Comparison of ENCODE assay signal across 18 mouse cellular contexts in genomic region chr1:134231270-134231669, GRCm38 (mm10). TPM values are rescaled to one million over a fixed set of nuclear protein-coding genes. Genes with fewer than 3 reads are reported as not detected.
DNase-seq lines count a peak whose midpoint lies in the region; ATAC-seq and TF ChIP-seq lines count a peak whose summit lies in the region.
"Had no signal": no experiment of that assay in that cellular context is flagged by ENCODE, and none has a peak within 500 bp of the region (broad histone marks: within the 10 kb centered on the region; RNA-seq: fewer than 3 reads in every experiment).

No protein-coding gene starts in this region.

- peaks cover 39% of the 10 kb centered on the region for H3K4me1 ChIP-seq in heart, postnatal 0 days (ENCODE audit: control insufficient read depth, insufficient read depth)

- no peaks in the 10 kb centered on the region for H3K9me3 ChIP-seq in heart, postnatal 0 days (replicated peaks; ENCODE audit: control insufficient read depth, low read length)
- H3K9me3 ChIP-seq: embryonic facial prominence, embryonic 12.5 days; forebrain, embryonic 12.5 days; limb, embryonic 12.5 days had no signal

- intact Hi-C loops in left cerebral cortex, adult 2 months (cut with DNase I), result no loop called here
- intact Hi-C loops in left cerebral cortex, postnatal 10 days (cut with DNase I), result loop anchor here (5.0 kb wide), 1 partner anchor 34 kb away; no protein-coding TSS in a partner anchor
- intact Hi-C loops in left cerebral cortex, postnatal 14 days (cut with DNase I), result no loop called here

- H3K4me2 ChIP-seq in heart, postnatal 0 days (ENCODE audit: low read depth, low read length), result no peak overlapping the region
- H3K4me2 ChIP-seq: embryonic facial prominence, embryonic 12.5 days; forebrain, embryonic 12.5 days; hindbrain, embryonic 14.5 days; limb, embryonic 12.5 days had no signal

- no peak for TF ChIP-seq CTCF in left cerebral cortex, adult 2 months (IDR thresholded peaks at IDR 0.05)
- no peak for TF ChIP-seq CTCF in heart, postnatal 0 days (IDR thresholded peaks at IDR 0.05; ENCODE audit: low read depth)

- DNase-seq in adrenal gland, postnatal 25 days, result peak; percentile 45
- no peak for DNase-seq in adrenal gland, postnatal 14 days
- DNase-seq in left cerebral cortex, adult 2 months (ENCODE audit: extremely low spot score in 1 of 2, low spot score in 2 of 2), result no peak
- no peak for DNase-seq in left cerebral cortex, postnatal 10 days (ENCODE audit: extremely low spot score in 1 of 2, low spot score in 2 of 2)
- DNase-seq in cerebellum, postnatal 14 days, result peak; percentile 71 to 72
- peak; percentile 69 for DNase-seq in heart, postnatal 0 days (ENCODE audit: low spot score)
- no peak for DNase-seq in left cerebral cortex, postnatal 14 days (ENCODE audit: low spot score in 2 of 2)
- DNase-seq in right cerebral cortex, postnatal 36 days (ENCODE audit: low spot score in 2 of 2), result no peak
- DNase-seq: gastrocnemius, adult 2 months; kidney, adult 2 months; thymus, postnatal 14 days had no signal

- ATAC-seq in heart, postnatal 0 days (ENCODE audit: insufficient read depth, low read depth), result peak; percentile 40

- H3K4me3 ChIP-seq in left cerebral cortex, adult 2 months, result peak overlapping the region; percentile 74
- no peak overlapping the region for H3K4me3 ChIP-seq in heart, postnatal 0 days (ENCODE audit: low read depth, low read length)
- H3K4me3 ChIP-seq: embryonic facial prominence, embryonic 12.5 days; forebrain, embryonic 12.5 days; gastrocnemius, adult 2 months; limb, embryonic 12.5 days had no signal

- H3K27me3 ChIP-seq in heart, postnatal 0 days (ENCODE audit: control insufficient read depth, insufficient read depth, low read length), result peaks cover 18% of the 10 kb centered on the region

- no peak overlapping the region; the same call in 1 of the 2 replicates for H3K9ac ChIP-seq in heart, postnatal 0 days (replicated peaks; ENCODE audit: low read depth, low read length)
- H3K9ac ChIP-seq: embryonic facial prominence, embryonic 12.5 days; forebrain, embryonic 12.5 days; hindbrain, embryonic 14.5 days; limb, embryonic 12.5 days had no signal

- TF ChIP-seq EP300 in heart, postnatal 0 days (IDR thresholded peaks at IDR 0.05; ENCODE audit: low read depth), result no peak

- H3K27ac ChIP-seq in left cerebral cortex, adult 2 months, result peak overlapping the region; percentile 95
- H3K27ac ChIP-seq in heart, postnatal 0 days (ENCODE audit: low read depth), result peak overlapping the region; percentile 87
- H3K27ac ChIP-seq: embryonic facial prominence, embryonic 12.5 days; forebrain, embryonic 12.5 days; gastrocnemius, adult 2 months; hindbrain, embryonic 14.5 days; limb, embryonic 12.5 days; macrophage had no signal

- WGBS in heart, postnatal 0 days, result 54% methylated on average over 3 of the region's 3 CpGs

- no peaks in the 10 kb centered on the region for H3K36me3 ChIP-seq in heart, postnatal 0 days (replicated peaks; ENCODE audit: control insufficient read depth, insufficient read depth, low read length)
- H3K36me3 ChIP-seq: embryonic facial prominence, embryonic 12.5 days; forebrain, embryonic 12.5 days; limb, embryonic 12.5 days had no signal

RNA-seq across cellular contexts. Expression of gene Adora1, which starts 4.0 kb away (rescaled TPM):
- total RNA-seq in adrenal gland, postnatal 25 days (2021), result 89.7 and 151 TPM in 2 replicates
- total RNA-seq in adrenal gland, postnatal 14 days (2021), result 78.9 and 91.9 TPM in 2 replicates
- 100 to 1,000 TPM; 180 to 188 TPM for total RNA-seq in left cerebral cortex, adult 2 months (2021)
- total RNA-seq in left cerebral cortex, postnatal 10 days (2021), result 100 to 1,000 TPM; 154 to 165 TPM
- 15.5 and 29.2 TPM in 2 replicates for total RNA-seq in heart, postnatal 0 days (2014; rRNA removed; ENCODE audit: low replicate concordance)
- polyA plus RNA-seq in heart, postnatal 0 days (2015; fragmentation: Nextera tagmentation; extraction: Ambion mirVana), result 11.7 and 12.9 TPM in 2 replicates
- 100 to 1,000 TPM; 169 to 185 TPM for total RNA-seq in left cerebral cortex, postnatal 14 days (2021)
- total RNA-seq: neutrophil, adult 5-6 weeks had no signal
- polyA plus RNA-seq: macrophage had no signal

RNA-seq across cellular contexts. Expression of gene Mybph, which starts 38.0 kb away (rescaled TPM):
- total RNA-seq in adrenal gland, postnatal 25 days (2021), result not detected in 2 replicates
- not detected in 2 replicates for total RNA-seq in adrenal gland, postnatal 14 days (2021)
- under 1 TPM in 1 of 2 experiments, not detected in 1; 0.25 TPM for total RNA-seq in left cerebral cortex, adult 2 months (2021)
- total RNA-seq in left cerebral cortex, postnatal 10 days (2021), result not detected
- total RNA-seq in heart, postnatal 0 days (2014; rRNA removed; ENCODE audit: low replicate concordance), result not detected in 2 replicates
- 0.12 TPM in 2 replicates for polyA plus RNA-seq in heart, postnatal 0 days (2015; fragmentation: Nextera tagmentation; extraction: Ambion mirVana)
- total RNA-seq in left cerebral cortex, postnatal 14 days (2021), result not detected
- total RNA-seq: layer of hippocampus, postnatal 10 days; neutrophil, adult 5-6 weeks had no signal
- polyA plus RNA-seq: macrophage had no signal

RNA-seq across cellular contexts. Expression of gene Chil1, which starts 49.3 kb away (rescaled TPM):
- 1.5 and 1.7 TPM in 2 replicates for total RNA-seq in adrenal gland, postnatal 25 days (2021)
- total RNA-seq in adrenal gland, postnatal 14 days (2021), result 1.1 and 1.2 TPM in 2 replicates
- total RNA-seq in left cerebral cortex, adult 2 months (2021), result 10 to 100 TPM; 14.0 TPM
- 1 to 10 TPM; 5.0 to 5.9 TPM for total RNA-seq in left cerebral cortex, postnatal 10 days (2021)
- total RNA-seq in heart, postnatal 0 days (2014; rRNA removed; ENCODE audit: low replicate concordance), result 0.69 TPM in 1 of 2 replicates, not detected in the other
- 0.59 and 0.95 TPM in 2 replicates for polyA plus RNA-seq in heart, postnatal 0 days (2015; fragmentation: Nextera tagmentation; extraction: Ambion mirVana)
- 1 to 10 TPM; 5.9 to 6.9 TPM for total RNA-seq in left cerebral cortex, postnatal 14 days (2021)

RNA-seq across cellular contexts. Expression of gene Myog, which starts 58.5 kb away (rescaled TPM):
- total RNA-seq in adrenal gland, postnatal 25 days (2021), result not detected in 2 replicates
- total RNA-seq in adrenal gland, postnatal 14 days (2021), result not detected in 2 replicates
- not detected for total RNA-seq in left cerebral cortex, adult 2 months (2021)
- not detected for total RNA-seq in left cerebral cortex, postnatal 10 days (2021)
- not detected in 2 replicates for total RNA-seq in heart, postnatal 0 days (2014; rRNA removed; ENCODE audit: low replicate concordance)
- polyA plus RNA-seq in heart, postnatal 0 days (2015; fragmentation: Nextera tagmentation; extraction: Ambion mirVana), result 0.25 and 0.31 TPM in 2 replicates
- total RNA-seq in left cerebral cortex, postnatal 14 days (2021), result not detected
- total RNA-seq: layer of hippocampus, postnatal 10 days; neutrophil, adult 5-6 weeks had no signal
- polyA plus RNA-seq: macrophage had no signal

Comparison
In these comparisons a context has a peak if more than half of its experiments do, and no peak if none do; other contexts are left out.
1. DNase-seq: peak in adrenal gland, postnatal 25 days (single experiment), cerebellum, postnatal 14 days (2 of 2) and heart, postnatal 0 days (single experiment); none in adrenal gland, postnatal 14 days (single experiment), left cerebral cortex, adult 2 months (0 of 2), left cerebral cortex, postnatal 10 days (0 of 2), left cerebral cortex, postnatal 14 days (0 of 2) and right cerebral cortex, postnatal 36 days (0 of 2).